Mouse (Mus musculus) forebrain, embryonic 15.5 days (tissue): ENCODE results near the gene Adcy4. TPM values are rescaled to one million over a fixed set of nuclear protein-coding genes. Genes with fewer than 3 reads are reported as not detected.

Experiments
- ATAC-seq: fragments of 200-750 bp; cut with Nextera tagmentation; replicated peaks from 2 replicates; pipeline ENCODE4 v1.8.0; 2017; ENCODE audit warnings: mild to moderate bottlenecking, moderate TSS enrichment, moderate library complexity
- H3K27ac ChIP-seq: fragments of 300-500 bp; sonication (generic); replicated peaks from 2 replicates; pipeline ENCODE4 v1.5.1; 2015; ENCODE audit warnings: mild to moderate bottlenecking, inconsistent platforms
- H3K27me3 ChIP-seq: fragments of 300-500 bp; sonication (generic); 2 replicates; pipeline ENCODE4 v1.6.1; 2015; ENCODE audit warnings: inconsistent platforms
- H3K36me3 ChIP-seq: fragments of 300-500 bp; sonication (generic); 2 replicates; pipeline ENCODE4 v1.6.1; 2015; ENCODE audit warnings: mild to moderate bottlenecking, inconsistent platforms
- H3K4me1 ChIP-seq: fragments of 300-500 bp; sonication (generic); 2 replicates; pipeline ENCODE4 v1.6.1; 2015; ENCODE audit warnings: inconsistent platforms
- H3K4me2 ChIP-seq: fragments of 300-500 bp; sonication (generic); replicated peaks from 2 replicates; pipeline ENCODE4 v1.6.1; 2015; ENCODE audit warnings: mild to moderate bottlenecking, inconsistent platforms
- H3K4me3 ChIP-seq: fragments of 300-500 bp; sonication (generic); 2 replicates; pipeline ENCODE4 v1.5.1; 2015; ENCODE audit warnings: mild to moderate bottlenecking, inconsistent platforms
- H3K9ac ChIP-seq: fragments of 300-500 bp; sonication (generic); replicated peaks from 2 replicates; pipeline ENCODE4 v1.6.1; 2015; ENCODE audit warnings: mild to moderate bottlenecking, inconsistent platforms
- H3K9me3 ChIP-seq: fragments of 300-500 bp; sonication (generic); 2 replicates; pipeline ENCODE4 v1.6.1; 2016; ENCODE audit warnings: inconsistent platforms
- WGBS: fragments of 180-500 bp; shearing (Covaris S2); methylation state at CpG from one replicate; pipeline ENCODE4 v1.1.7; 2015; ENCODE audit warnings: mixed read lengths; 5-methylcytosine and 5-hydroxymethylcytosine counted together
- polyA plus RNA-seq: library from polyadenylated mRNA; unstranded; fragments of >200 nt; fragmentation: Nextera tagmentation; extraction: Ambion mirVana; gene quantifications from 2 replicates; pipeline ENCODE4 v1.2.1, GENCODE M21; 2015

The Adcy4 gene
- polyA plus RNA-seq, 1 experiment from 2014 or later = 4.0 TPM

- H3K4me3 ChIP-seq = peak within 1 kb of the TSS; percentile 59
- peaks cover 45% of the 10 kb centered on the region for H3K4me1 ChIP-seq
- no peaks in the 10 kb centered on the region for H3K9me3 ChIP-seq
- H3K9ac ChIP-seq = peak within 1 kb of the TSS; percentile 65
- peak; percentile 80 for ATAC-seq
- peak within 1 kb of the TSS; percentile 87 for H3K27ac ChIP-seq
- no peaks in the 10 kb centered on the region for H3K36me3 ChIP-seq
- peaks cover 4% of the 10 kb centered on the region; the same call in 1 of the 2 replicates for H3K27me3 ChIP-seq
- H3K4me2 ChIP-seq = peak within 1 kb of the TSS; percentile 92
- WGBS = 0% methylated on average over 34 of the region's 46 CpGs
Observed at GRCm38 (mm10) chr14:55822991-55823762, 39.3 kb upstream of the Adcy4 start, which contains the start of gene Nfatc4. Gene Nfatc4 (plus strand): TSS chr14:55823144.

- ATAC-seq = no peak
- peaks cover 4% of the 10 kb centered on the region; the same call in 1 of the 2 replicates for H3K27me3 ChIP-seq
- WGBS = 3% methylated on average over 13 of the region's 13 CpGs
Observed at GRCm38 (mm10) chr14:55822435-55822990, 38.6 kb upstream of the Adcy4 start.

GRCm38 (mm10) chr14:55820576-55820975 is 36.7 kb upstream of the Adcy4 start:
- no peaks in the 10 kb centered on the region for H3K9me3 ChIP-seq
- no peak for ATAC-seq
- H3K4me2 ChIP-seq = no peak overlapping the region
- no peaks in the 10 kb centered on the region for H3K36me3 ChIP-seq
- 91% methylated on average over 9 of the region's 9 CpGs for WGBS
- H3K9ac ChIP-seq = no peak overlapping the region
- no peaks in the 10 kb centered on the region for H3K27me3 ChIP-seq
- no peak overlapping the region for H3K4me3 ChIP-seq
- peaks cover 32% of the 10 kb centered on the region for H3K4me1 ChIP-seq
- H3K27ac ChIP-seq = no peak overlapping the region

More at GRCm38 (mm10) chr14:55822435-55822990, 38.6 kb upstream of the Adcy4 start:
- H3K4me1 ChIP-seq = peaks cover 45% of the 10 kb centered on the region
- H3K9ac ChIP-seq = peak overlapping the region; percentile 65
- H3K9me3 ChIP-seq = no peaks in the 10 kb centered on the region
- H3K27ac ChIP-seq = peak overlapping the region; percentile 87
- H3K4me3 ChIP-seq = peak overlapping the region; percentile 59
- H3K4me2 ChIP-seq = peak overlapping the region; percentile 92
- H3K36me3 ChIP-seq = no peaks in the 10 kb centered on the region

GRCm38 (mm10) chr14:55819845-55820405 is 36.0 kb upstream of the Adcy4 start:
- Histone ChIP-seq H3K27me3 (no peaks in the 10 kb centered on the region), H3K9ac (no peak overlapping the region), H3K9me3 (no peaks in the 10 kb centered on the region), H3K4me2 (no peak overlapping the region), H3K36me3 (no peaks in the 10 kb centered on the region), H3K4me3 (no peak overlapping the region), H3K27ac (no peak overlapping the region), H3K4me1 (peaks cover 29% of the 10 kb centered on the region)
- ATAC-seq = no peak
- WGBS = 82% methylated on average over 7 of the region's 7 CpGs

GRCm38 (mm10) chr14:55815310-55815751 is 31.4 kb upstream of the Adcy4 start:
- Histone ChIP-seq H3K27ac (no peak overlapping the region), H3K27me3 (no peaks in the 10 kb centered on the region), H3K9ac (peak overlapping the region; percentile 17), H3K9me3 (no peaks in the 10 kb centered on the region), H3K4me3 (peak overlapping the region; percentile 40), H3K4me2 (peak overlapping the region; percentile 52), H3K4me1 (0 out of 2 replicates have a peak, but pooled peaks cover 4% of the 10 kb centered on the region), H3K36me3 (no peaks in the 10 kb centered on the region)
- 31% methylated on average over 17 of the region's 17 CpGs for WGBS
- ATAC-seq = peak; percentile 70

- Histone ChIP-seq H3K4me1 (0 out of 2 replicates have a peak, but pooled peaks cover 4% of the 10 kb centered on the region), H3K4me3 (peak overlapping the region; percentile 40), H3K27ac (no peak overlapping the region), H3K9ac (peak overlapping the region; percentile 17), H3K4me2 (peak overlapping the region; percentile 52), H3K9me3 (no peaks in the 10 kb centered on the region), H3K27me3 (no peaks in the 10 kb centered on the region), H3K36me3 (no peaks in the 10 kb centered on the region)
- ATAC-seq = peak; percentile 82
- WGBS = 21% methylated on average over 16 of the region's 16 CpGs
Observed at GRCm38 (mm10) chr14:55814885-55815284, 31.0 kb upstream of the Adcy4 start.

- WGBS = 84% methylated on average over 15 of the region's 15 CpGs
- H3K9me3 ChIP-seq = no peaks in the 10 kb centered on the region
Observed at GRCm38 (mm10) chr14:55795380-55796163, 11.7 kb upstream of the Adcy4 start.

GRCm38 (mm10) chr14:55793946-55794345 is 10.1 kb upstream of the Adcy4 start:
- no peak for ATAC-seq
- no peak overlapping the region for H3K9ac ChIP-seq
- no peak overlapping the region for H3K4me2 ChIP-seq
- no peaks in the 10 kb centered on the region for H3K9me3 ChIP-seq
- no peaks in the 10 kb centered on the region for H3K36me3 ChIP-seq
- WGBS = 69% methylated on average over 2 of the region's 2 CpGs
- H3K27ac ChIP-seq = no peak overlapping the region
- H3K4me3 ChIP-seq = no peak overlapping the region
- H3K4me1 ChIP-seq = no peaks in the 10 kb centered on the region
- peaks cover 15% of the 10 kb centered on the region; the same call in 1 of the 2 replicates for H3K27me3 ChIP-seq

More at GRCm38 (mm10) chr14:55795380-55796163, 11.7 kb upstream of the Adcy4 start:
- Histone ChIP-seq H3K36me3 (no peaks in the 10 kb centered on the region), H3K4me1 (no peaks in the 10 kb centered on the region), H3K4me2 (no peak overlapping the region), H3K27me3 (0 out of 2 replicates have a peak, but pooled peaks cover 2% of the 10 kb centered on the region), H3K9ac (no peak overlapping the region), H3K27ac (no peak overlapping the region), H3K4me3 (no peak overlapping the region)
- no peak for ATAC-seq

- Histone ChIP-seq H3K9ac (no peak overlapping the region), H3K27me3 (peaks cover 19% of the 10 kb centered on the region), H3K4me1 (0 out of 2 replicates have a peak, but pooled peaks cover under 1% of the 10 kb centered on the region), H3K9me3 (no peaks in the 10 kb centered on the region), H3K4me3 (no peak overlapping the region), H3K36me3 (no peaks in the 10 kb centered on the region), H3K4me2 (no peak overlapping the region), H3K27ac (no peak overlapping the region)
- no peak for ATAC-seq
- WGBS = 73% methylated on average over 2 of the region's 2 CpGs
Observed at GRCm38 (mm10) chr14:55793461-55793860, 9.6 kb upstream of the Adcy4 start.

- peak within 1 kb of the TSS; percentile 18 for H3K4me2 ChIP-seq
- H3K4me3 ChIP-seq = 0 out of 2 replicates have a peak within 1 kb of the TSS, but pooled peaks have one; percentile 6
- no peak for ATAC-seq
- H3K4me1 ChIP-seq = peaks cover 11% of the 10 kb centered on the region
- no peak within 1 kb of the TSS for H3K27ac ChIP-seq
- H3K36me3 ChIP-seq = no peaks in the 10 kb centered on the region
- no peaks in the 10 kb centered on the region for H3K9me3 ChIP-seq
- 6% methylated on average over 40 of the region's 40 CpGs for WGBS
- no peak within 1 kb of the TSS for H3K9ac ChIP-seq
- H3K27me3 ChIP-seq = peaks cover 67% of the 10 kb centered on the region
Observed at GRCm38 (mm10) chr14:55788256-55789050, 4.6 kb upstream of the Adcy4 start, which contains the start of gene Ripk3. Gene Ripk3 (minus strand): TSS chr14:55788865.

- 40% methylated on average over 11 of the region's 11 CpGs for WGBS
- peaks cover 74% of the 10 kb centered on the region for H3K27me3 ChIP-seq
- H3K4me2 ChIP-seq = no peak overlapping the region
- H3K4me3 ChIP-seq = no peak overlapping the region
- H3K9me3 ChIP-seq = no peaks in the 10 kb centered on the region
- H3K27ac ChIP-seq = no peak overlapping the region
- peaks cover 15% of the 10 kb centered on the region for H3K4me1 ChIP-seq
- no peak overlapping the region for H3K9ac ChIP-seq
- no peak for ATAC-seq
- H3K36me3 ChIP-seq = no peaks in the 10 kb centered on the region
Observed at GRCm38 (mm10) chr14:55787731-55788130, 3.8 kb upstream of the Adcy4 start.
